Mouse (Mus musculus) forebrain, embryonic 14.5 days (tissue): ENCODE measurements around the gene Gpc6. TPM values are rescaled to one million over a fixed set of nuclear protein-coding genes. Genes with fewer than 3 reads are reported as not detected.

ENCODE experiments used
- ATAC-seq: fragments of 200-750 bp; cut with Nextera tagmentation; 2 replicates; pipeline ENCODE4 v1.8.0; 2017; ENCODE audit warnings: mild to moderate bottlenecking, moderate library complexity
- DNase-seq: peaks from one replicate; pipeline ENCODE4 v3.0.0-alpha.2; 2015; ENCODE audit warnings: low spot score
- H3K27ac ChIP-seq: fragments of 300-500 bp; sonication (generic); 2 replicates; pipeline ENCODE4 v1.5.1; 2014; ENCODE audit warnings: low read depth, mild to moderate bottlenecking, control low read depth, low read length, moderate library complexity
- H3K27me3 ChIP-seq: fragments of 300-500 bp; sonication (generic); replicated peaks from 2 replicates; pipeline ENCODE4 v1.6.1; 2014; ENCODE audit warnings: low read length, control low read depth, mixed read lengths; ENCODE audit not compliant: control insufficient read depth, insufficient read depth
- H3K36me3 ChIP-seq: fragments of 300-500 bp; sonication (generic); 2 replicates; pipeline ENCODE4 v1.6.1; 2014; ENCODE audit warnings: low read length, control low read depth; ENCODE audit not compliant: control insufficient read depth, insufficient read depth
- H3K4me1 ChIP-seq: fragments of 300-500 bp; sonication (generic); 2 replicates; pipeline ENCODE4 v1.6.1; 2014; ENCODE audit warnings: antibody characterized with exemption, low read length, control low read depth; ENCODE audit not compliant: control insufficient read depth, insufficient read depth
- H3K4me2 ChIP-seq: fragments of 300-500 bp; sonication (generic); 2 replicates; pipeline ENCODE4 v1.6.1; 2014; ENCODE audit warnings: mild to moderate bottlenecking, control low read depth, low read length
- H3K4me3 ChIP-seq: fragments of 300-500 bp; sonication (generic); 2 replicates; pipeline ENCODE4 v1.5.1; 2014; ENCODE audit warnings: low read depth, low read length, control low read depth
- H3K9ac ChIP-seq: fragments of 300-500 bp; sonication (generic); 2 replicates; pipeline ENCODE4 v1.6.1; 2014; ENCODE audit warnings: mild to moderate bottlenecking, low read length, control low read depth, moderate library complexity
- H3K9me3 ChIP-seq: fragments of 300-500 bp; sonication (generic); replicated peaks from 2 replicates; pipeline ENCODE4 v1.6.1; 2016; ENCODE audit warnings: low read length, control low read depth, mixed read lengths; ENCODE audit not compliant: control insufficient read depth
- WGBS: fragments of 180-500 bp; shearing (Covaris S2); extraction: QIAGEN DNeasy Blood & Tissue Kit; methylation state at CpG from one replicate; pipeline ENCODE4 v1.1.7; 2014; 5-methylcytosine and 5-hydroxymethylcytosine counted together
- polyA plus RNA-seq: library from polyadenylated mRNA; unstranded; fragments of >200 nt; fragmentation: Nextera tagmentation; extraction: Ambion mirVana; gene quantifications from 2 replicates; pipeline ENCODE4 v1.2.1, GENCODE M21; 2014

Gene Gpc6
- polyA plus RNA-seq, 1 experiment from 2014 or later = 9.0 TPM

GRCm38 (mm10) chr14:117324214-117324613, 399.1 kb downstream of the Gpc6 start:
- H3K27me3 ChIP-seq = no peaks in the 10 kb centered on the region
- H3K4me3 ChIP-seq = no peak overlapping the region
- WGBS = 84% methylated on average over 2 of the region's 2 CpGs
- H3K4me1 ChIP-seq = no peaks in the 10 kb centered on the region
- no peak for DNase-seq
- no peak overlapping the region for H3K27ac ChIP-seq
- H3K36me3 ChIP-seq = no peaks in the 10 kb centered on the region
- no peaks in the 10 kb centered on the region for H3K9me3 ChIP-seq
- H3K4me2 ChIP-seq = no peak overlapping the region
- ATAC-seq = no peak
- H3K9ac ChIP-seq = no peak overlapping the region

- DNase-seq (no peak), ATAC-seq (no peak)
- no peak overlapping the region for H3K4me3 ChIP-seq
- no peak overlapping the region for H3K4me2 ChIP-seq
- no peaks in the 10 kb centered on the region for H3K9me3 ChIP-seq
- H3K4me1 ChIP-seq = no peaks in the 10 kb centered on the region
- no peaks in the 10 kb centered on the region for H3K36me3 ChIP-seq
- H3K27me3 ChIP-seq = no peaks in the 10 kb centered on the region
- H3K9ac ChIP-seq = no peak overlapping the region
- no peak overlapping the region for H3K27ac ChIP-seq
- WGBS = 96% methylated on average over 1 of the region's 1 CpGs
Observed at GRCm38 (mm10) chr14:117332256-117332655, 407.1 kb downstream of the Gpc6 start.

GRCm38 (mm10) chr14:117337271-117337670, 412.2 kb downstream of the Gpc6 start:
- Histone ChIP-seq H3K4me1 (no peaks in the 10 kb centered on the region), H3K4me3 (no peak overlapping the region), H3K27me3 (no peaks in the 10 kb centered on the region), H3K9ac (no peak overlapping the region), H3K4me2 (no peak overlapping the region), H3K36me3 (no peaks in the 10 kb centered on the region), H3K27ac (no peak overlapping the region), H3K9me3 (no peaks in the 10 kb centered on the region)
- DNase-seq (peak; percentile 37), ATAC-seq (peak; percentile 69; the same call in 1 of the 2 replicates)
- WGBS = 31% methylated on average over 1 of the region's 1 CpGs

- WGBS = 90% methylated on average over 4 of the region's 4 CpGs
- H3K9ac ChIP-seq = no peak overlapping the region
- DNase-seq = no peak
Observed at GRCm38 (mm10) chr14:117340549-117340948, 415.4 kb downstream of the Gpc6 start.

GRCm38 (mm10) chr14:117344505-117344904, 419.4 kb downstream of the Gpc6 start:
- no peak overlapping the region for H3K9ac ChIP-seq
- H3K4me3 ChIP-seq = no peak overlapping the region
- H3K27me3 ChIP-seq = no peaks in the 10 kb centered on the region
- no peaks in the 10 kb centered on the region for H3K9me3 ChIP-seq
- no peak overlapping the region for H3K27ac ChIP-seq
- no peak for DNase-seq
- H3K36me3 ChIP-seq = no peaks in the 10 kb centered on the region
- no peak overlapping the region for H3K4me2 ChIP-seq
- 68% methylated on average over 6 of the region's 6 CpGs for WGBS
- ATAC-seq = no peak
- no peaks in the 10 kb centered on the region; the same call in 1 of the 2 replicates for H3K4me1 ChIP-seq

More at GRCm38 (mm10) chr14:117340549-117340948, 415.4 kb downstream of the Gpc6 start:
- Histone ChIP-seq H3K4me1 (no peaks in the 10 kb centered on the region), H3K27ac (no peak overlapping the region), H3K9me3 (no peaks in the 10 kb centered on the region), H3K36me3 (no peaks in the 10 kb centered on the region), H3K27me3 (no peaks in the 10 kb centered on the region), H3K4me2 (no peak overlapping the region), H3K4me3 (no peak overlapping the region)
- no peak for ATAC-seq

GRCm38 (mm10) chr14:117346372-117346885, 421.3 kb downstream of the Gpc6 start:
- 62% methylated on average over 6 of the region's 6 CpGs for WGBS
- no peak overlapping the region for H3K9ac ChIP-seq
- DNase-seq (peak; percentile 63), ATAC-seq (peak; percentile 78)
- H3K9me3 ChIP-seq = no peaks in the 10 kb centered on the region
- no peak overlapping the region for H3K4me2 ChIP-seq
- no peak overlapping the region for H3K27ac ChIP-seq
- no peaks in the 10 kb centered on the region for H3K36me3 ChIP-seq
- H3K27me3 ChIP-seq = no peaks in the 10 kb centered on the region
- H3K4me1 ChIP-seq = no peaks in the 10 kb centered on the region; the same call in 1 of the 2 replicates
- H3K4me3 ChIP-seq = no peak overlapping the region

GRCm38 (mm10) chr14:117351296-117351695, 426.2 kb downstream of the Gpc6 start:
- H3K4me1 ChIP-seq = no peaks in the 10 kb centered on the region; the same call in 1 of the 2 replicates
- no peaks in the 10 kb centered on the region for H3K36me3 ChIP-seq
- no peaks in the 10 kb centered on the region for H3K27me3 ChIP-seq
- WGBS = 73% methylated on average over 7 of the region's 7 CpGs
- H3K27ac ChIP-seq = no peak overlapping the region
- no peaks in the 10 kb centered on the region for H3K9me3 ChIP-seq
- no peak overlapping the region for H3K4me2 ChIP-seq
- no peak overlapping the region for H3K9ac ChIP-seq
- DNase-seq (no peak), ATAC-seq (no peak)
- no peak overlapping the region for H3K4me3 ChIP-seq

- Histone ChIP-seq H3K9ac (no peak overlapping the region), H3K4me2 (no peak overlapping the region), H3K9me3 (no peaks in the 10 kb centered on the region), H3K4me1 (0 out of 2 replicates have a peak, but pooled peaks cover 3% of the 10 kb centered on the region), H3K27ac (no peak overlapping the region), H3K36me3 (no peaks in the 10 kb centered on the region), H3K4me3 (no peak overlapping the region), H3K27me3 (no peaks in the 10 kb centered on the region)
- no peak for DNase-seq
- 69% methylated on average over 9 of the region's 9 CpGs for WGBS
- peak; percentile 42; the same call in 1 of the 2 replicates for ATAC-seq
Observed at GRCm38 (mm10) chr14:117361155-117361964, 436.2 kb downstream of the Gpc6 start.

GRCm38 (mm10) chr14:117361965-117362309, 436.8 kb downstream of the Gpc6 start:
- no peak overlapping the region for H3K4me3 ChIP-seq
- ATAC-seq = no peak
- 83% methylated on average over 2 of the region's 2 CpGs for WGBS

More at GRCm38 (mm10) chr14:117361965-117362309, 436.8 kb downstream of the Gpc6 start:
- no peaks in the 10 kb centered on the region for H3K27me3 ChIP-seq
- H3K4me2 ChIP-seq = no peak overlapping the region
- 0 out of 2 replicates have a peak, but pooled peaks cover 3% of the 10 kb centered on the region for H3K4me1 ChIP-seq
- no peaks in the 10 kb centered on the region for H3K9me3 ChIP-seq
- H3K36me3 ChIP-seq = no peaks in the 10 kb centered on the region
- no peak for DNase-seq
- no peak overlapping the region for H3K9ac ChIP-seq
- H3K27ac ChIP-seq = no peak overlapping the region
